9 mouse cellular contexts compared by ENCODE assay signal in genomic region chr3:59121067-59121730, GRCm38 (mm10). TPM values are rescaled to one million over a fixed set of nuclear protein-coding genes. Genes with fewer than 3 reads are reported as not detected.
A peak's percentile ranks its signal among the peaks of the same experiment; 100 is the strongest.
DNase-seq lines count a peak whose midpoint lies in the region; ATAC-seq and TF ChIP-seq lines count a peak whose summit lies in the region.
"Had no signal": no experiment of that assay in that cellular context is flagged by ENCODE, and none has a peak within 500 bp of the region (broad histone marks: within the 10 kb centered on the region; RNA-seq: fewer than 3 reads in every experiment).

No protein-coding gene starts in this region.

- no peak overlapping the region for H3K27ac ChIP-seq in forebrain, postnatal 0 days (ENCODE audit: low read depth, low read length)
- no peak overlapping the region for H3K27ac ChIP-seq in midbrain, embryonic 14.5 days (replicated peaks; ENCODE audit: low read depth, low read length)
- H3K27ac ChIP-seq in liver, embryonic 12.5 days = no peak overlapping the region

- no peak for TF ChIP-seq CTCF in Patski (IDR thresholded peaks at IDR 0.05)
- TF ChIP-seq CTCF in forebrain, postnatal 0 days (IDR thresholded peaks at IDR 0.05; ENCODE audit: low read depth) = no peak

- POLR2A ChIA-PET in Patski (lab: Charles Lee) = no interaction called here

- H3K36me3 ChIP-seq in forebrain, postnatal 0 days (ENCODE audit: insufficient read depth) = no peaks in the 10 kb centered on the region
- no peaks in the 10 kb centered on the region for H3K36me3 ChIP-seq in midbrain, embryonic 14.5 days (ENCODE audit: control insufficient read depth, insufficient read depth, low read length)
- no peaks in the 10 kb centered on the region for H3K36me3 ChIP-seq in liver, embryonic 12.5 days

- DNase-seq in kidney, postnatal 14 days = peak; percentile 12
- DNase-seq in kidney, adult 9 months = no peak
- DNase-seq in Patski (ENCODE audit: low read depth, low spot score) = peak; percentile 19
- DNase-seq in forebrain, postnatal 0 days = no peak
- DNase-seq in midbrain, embryonic 14.5 days = no peak
- no peak for DNase-seq in testis, postnatal 14 days (ENCODE audit: low spot score)
- no peak for DNase-seq in cerebellum, adult 18-20 months

- no peak overlapping the region for H3K9ac ChIP-seq in forebrain, postnatal 0 days
- 0 out of 2 replicates have a peak overlapping the region, but pooled peaks have one; percentile 9 for H3K9ac ChIP-seq in midbrain, embryonic 14.5 days (replicated peaks; ENCODE audit: low read length)
- no peak overlapping the region for H3K9ac ChIP-seq in liver, embryonic 12.5 days

- no peaks in the 10 kb centered on the region for H3K4me1 ChIP-seq in forebrain, postnatal 0 days (ENCODE audit: insufficient read depth)
- no peaks in the 10 kb centered on the region for H3K4me1 ChIP-seq in midbrain, embryonic 14.5 days (ENCODE audit: control insufficient read depth, insufficient read depth, low read length)
- peaks cover 45% of the 10 kb centered on the region for H3K4me1 ChIP-seq in liver, embryonic 12.5 days

- no peaks in the 10 kb centered on the region for H3K27me3 ChIP-seq in Patski
- H3K27me3 ChIP-seq in forebrain, postnatal 0 days (ENCODE audit: insufficient read depth, low read length) = no peaks in the 10 kb centered on the region
- H3K27me3 ChIP-seq in midbrain, embryonic 14.5 days (ENCODE audit: control insufficient read depth, insufficient read depth, low read length) = no peaks in the 10 kb centered on the region
- no peaks in the 10 kb centered on the region for H3K27me3 ChIP-seq in liver, embryonic 12.5 days (replicated peaks)

- in situ Hi-C loops in Patski (cut with MboI; ENCODE audit: low pct_unique_long_range_greater_than_20kb) = loop anchor here (5.0 to 25.0 kb wide), 3 partner anchors 51 to 1391 kb away; no protein-coding TSS in a partner anchor

- WGBS in forebrain, postnatal 0 days = 45% methylated on average over 7 of the region's 7 CpGs
- WGBS in midbrain, embryonic 14.5 days = 40% methylated on average over 7 of the region's 7 CpGs
- WGBS in liver, embryonic 12.5 days (ENCODE audit: insufficient replicate concordance) = 65% methylated on average over 7 of the region's 7 CpGs

- H3K4me2 ChIP-seq in forebrain, postnatal 0 days (ENCODE audit: low read depth) = no peak overlapping the region
- H3K4me2 ChIP-seq in midbrain, embryonic 14.5 days (ENCODE audit: low read length) = no peak overlapping the region
- H3K4me2 ChIP-seq in liver, embryonic 12.5 days = no peak overlapping the region

- no peak overlapping the region for H3K4me3 ChIP-seq in forebrain, postnatal 0 days (ENCODE audit: low read depth, low read length)
- H3K4me3 ChIP-seq in midbrain, embryonic 14.5 days (replicated peaks; ENCODE audit: low read depth, low read length) = no peak overlapping the region
- no peak overlapping the region for H3K4me3 ChIP-seq in liver, embryonic 12.5 days

- peak; percentile 77 for ATAC-seq in Patski
- ATAC-seq in forebrain, postnatal 0 days = peak; percentile 17; the same call in 1 of the 2 replicates
- no peak for ATAC-seq in midbrain, embryonic 14.5 days (ENCODE audit: low FRiP score, low TSS enrichment)
- ATAC-seq in liver, embryonic 12.5 days = no peak

- H3K9me3 ChIP-seq in forebrain, postnatal 0 days (ENCODE audit: low read length) = no peaks in the 10 kb centered on the region
- no peaks in the 10 kb centered on the region for H3K9me3 ChIP-seq in midbrain, embryonic 14.5 days (ENCODE audit: control insufficient read depth, low read length)
- no peaks in the 10 kb centered on the region for H3K9me3 ChIP-seq in liver, embryonic 12.5 days (replicated peaks)

- CTCF ChIA-PET in Patski (lab: Charles Lee) = interaction anchor here (0.8 to 3.4 kb wide), 46 partner anchors 9 to 994 kb away, joined by 3 to 27 read pairs (median 4); partner anchors contain the start of genes P2ry12, P2ry13 and P2ry14

RNA-seq across cellular contexts. Expression of gene Gpr171, which starts 19.6 kb away (rescaled TPM):
- polyA plus RNA-seq in Patski (2021) = not detected
- not detected in 2 replicates for total RNA-seq in forebrain, postnatal 0 days (2014; rRNA removed)
- 0.08 and 0.24 TPM in 2 replicates for polyA plus RNA-seq in forebrain, postnatal 0 days (2015; fragmentation: Nextera tagmentation; extraction: Ambion mirVana)
- polyA plus RNA-seq in midbrain, embryonic 14.5 days (2014; fragmentation: Nextera tagmentation; extraction: Ambion mirVana) = 0.78 and 1.3 TPM in 2 replicates
- polyA plus RNA-seq in liver, embryonic 12.5 days (2016; fragmentation: Nextera tagmentation; extraction: Ambion mirVana) = 2.2 and 2.3 TPM in 2 replicates
- polyA plus RNA-seq: testis, adult 2 months had no signal

RNA-seq across cellular contexts. Expression of gene P2ry14, which starts 32.2 kb away (rescaled TPM):
- 0.33 TPM for polyA plus RNA-seq in Patski (2021)
- total RNA-seq in forebrain, postnatal 0 days (2014; rRNA removed) = 2.2 and 2.6 TPM in 2 replicates
- 3.2 TPM in 2 replicates for polyA plus RNA-seq in forebrain, postnatal 0 days (2015; fragmentation: Nextera tagmentation; extraction: Ambion mirVana)
- polyA plus RNA-seq in midbrain, embryonic 14.5 days (2014; fragmentation: Nextera tagmentation; extraction: Ambion mirVana) = 2.9 and 4.1 TPM in 2 replicates
- polyA plus RNA-seq in liver, embryonic 12.5 days (2016; fragmentation: Nextera tagmentation; extraction: Ambion mirVana) = 1.7 and 2.4 TPM in 2 replicates

Comparison
In these comparisons a context has a peak if more than half of its experiments do, and no peak if none do; other contexts are left out.
1. DNase-seq: peak in kidney, postnatal 14 days (single experiment) and Patski (single experiment); none in kidney, adult 9 months (single experiment), forebrain, postnatal 0 days (single experiment), midbrain, embryonic 14.5 days (single experiment), testis, postnatal 14 days (single experiment) and cerebellum, adult 18-20 months (0 of 2).
2. ATAC-seq: peak in Patski (single experiment) and forebrain, postnatal 0 days (single experiment); none in midbrain, embryonic 14.5 days (single experiment) and liver, embryonic 12.5 days (single experiment).